Mouse (Mus musculus): ENCODE results near the gene Itfg2.

Gene Itfg2

GRCm38 (mm10) chr6:128424269-128425019 lies at the start of gene Itfg2:
Gene Itfg2 (minus strand): TSS chr6:128424931.
- DNase-seq (ENCODE audit: low read depth): peak; percentile 98

GRCm38 (mm10) chr6:128474112-128474511 lies 49.4 kb upstream of the Itfg2 start:
- DNase-seq (ENCODE audit: low read depth): no peak

GRCm38 (mm10) chr6:128469451-128469850 lies 44.7 kb upstream of the Itfg2 start:
- DNase-seq (ENCODE audit: low read depth): peak; percentile 67

GRCm38 (mm10) chr6:128467298-128467697 lies 42.6 kb upstream of the Itfg2 start:
- DNase-seq (ENCODE audit: low read depth): peak; percentile 65

- DNase-seq (ENCODE audit: low read depth): no peak
Observed at GRCm38 (mm10) chr6:128466563-128466962, 41.8 kb upstream of the Itfg2 start.

- no peak for DNase-seq (ENCODE audit: low read depth)
Observed at GRCm38 (mm10) chr6:128466043-128466442, 41.3 kb upstream of the Itfg2 start.

- no peak for DNase-seq (ENCODE audit: low read depth)
Observed at GRCm38 (mm10) chr6:128464996-128465395, 40.3 kb upstream of the Itfg2 start.

- DNase-seq (ENCODE audit: low read depth): no peak
Observed at GRCm38 (mm10) chr6:128461606-128462005, 36.9 kb upstream of the Itfg2 start.

- no peak for DNase-seq (ENCODE audit: low read depth)
Observed at GRCm38 (mm10) chr6:128460729-128461503, 36.2 kb upstream of the Itfg2 start.

- no peak for DNase-seq (ENCODE audit: low read depth)
Observed at GRCm38 (mm10) chr6:128460321-128460720, 35.6 kb upstream of the Itfg2 start.

- DNase-seq (ENCODE audit: low read depth): no peak
Observed at GRCm38 (mm10) chr6:128457186-128457585, 32.5 kb upstream of the Itfg2 start.

- DNase-seq (ENCODE audit: low read depth): no peak
Observed at GRCm38 (mm10) chr6:128455835-128456605, 31.3 kb upstream of the Itfg2 start.

GRCm38 (mm10) chr6:128447063-128447462 lies 22.3 kb upstream of the Itfg2 start:
- no peak for DNase-seq (ENCODE audit: low read depth)

- DNase-seq (ENCODE audit: low read depth): peak; percentile 59
Observed at GRCm38 (mm10) chr6:128445761-128446535, 21.2 kb upstream of the Itfg2 start.

- peak; percentile 48 for DNase-seq (ENCODE audit: low read depth)
Observed at GRCm38 (mm10) chr6:128440238-128440637, 15.5 kb upstream of the Itfg2 start.

GRCm38 (mm10) chr6:128438871-128439341 lies 14.2 kb upstream of the Itfg2 start:
- DNase-seq (ENCODE audit: low read depth): no peak

GRCm38 (mm10) chr6:128438317-128438870 lies 13.7 kb upstream of the Itfg2 start, which contains the start of gene Fkbp4:
Gene Fkbp4 (minus strand): TSS chr6:128438677.
- peak; percentile 86 for DNase-seq (ENCODE audit: low read depth)

GRCm38 (mm10) chr6:128437731-128438316 lies 13.1 kb upstream of the Itfg2 start:
- DNase-seq (ENCODE audit: low read depth): peak; percentile 62

GRCm38 (mm10) chr6:128437288-128437687 lies 12.6 kb upstream of the Itfg2 start:
- peak; percentile 46 for DNase-seq (ENCODE audit: low read depth)

- no peak for DNase-seq (ENCODE audit: low read depth)
Observed at GRCm38 (mm10) chr6:128436356-128437005, 11.8 kb upstream of the Itfg2 start.
